ENCODE assay signal across 3 mouse cellular contexts in the genomic region with DNA sequence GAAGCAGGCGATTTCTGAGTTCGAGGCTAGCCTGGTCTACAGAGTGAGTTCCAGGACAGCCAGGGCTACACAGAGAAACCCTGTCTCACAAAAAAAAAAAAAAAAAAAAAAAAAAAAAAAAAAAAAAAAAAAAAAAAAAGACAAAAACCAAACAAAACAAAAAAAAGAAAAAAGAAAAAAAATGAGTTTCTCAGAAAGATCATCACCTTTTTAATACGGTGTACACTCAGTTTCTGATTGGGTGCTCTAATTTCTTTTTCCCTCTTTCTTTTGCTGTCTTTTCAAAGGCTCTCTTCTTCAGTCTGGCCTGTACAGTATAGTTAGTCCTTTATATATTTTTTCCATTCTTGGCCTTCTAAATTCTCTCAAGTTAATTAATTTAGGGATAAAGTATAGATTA.
TF ChIP-seq lines count a peak whose summit lies in the region.

No protein-coding gene starts in this region.

TF ChIP-seq in CH12.LX, 34 proteins besides CTCF, POLR2A, EP300 and RAD21:
- TF ChIP-seq ZNF384 (IDR thresholded peaks at IDR 0.05; ENCODE audit: low read depth, low read length) = peak; percentile 53

TF ChIP-seq in ES-E14, 5 proteins besides CTCF, POLR2A, EP300 and RAD21:
- TF ChIP-seq ZNF384 (IDR thresholded peaks at IDR 0.05; ENCODE audit: low read depth, low read length) = peak; percentile 74

TF ChIP-seq in MEL, 35 proteins besides CTCF, POLR2A, EP300 and RAD21:
- TF ChIP-seq ZNF384 (IDR thresholded peaks at IDR 0.05; ENCODE audit: low read depth, low read length) (peak; percentile 86), CHD1 (IDR thresholded peaks at IDR 0.05; ENCODE audit: low read depth, low read length) (0 out of 2 replicates have a peak, but pooled peaks have one; percentile 8)
